Mouse (Mus musculus) urinary bladder, postnatal 14 days (tissue): ENCODE measurements around the gene Ugt2b35.
"Not testable (repeated sequence)": the region's sequence is repeated elsewhere in the genome, so short reads cannot be mapped to it uniquely, and the experiment has no call there.

Source experiments
- DNase-seq: peaks from one replicate; pipeline ENCODE4 v3.0.0; 2021; ENCODE audit warnings: low spot score

The Ugt2b35 gene

DNA sequence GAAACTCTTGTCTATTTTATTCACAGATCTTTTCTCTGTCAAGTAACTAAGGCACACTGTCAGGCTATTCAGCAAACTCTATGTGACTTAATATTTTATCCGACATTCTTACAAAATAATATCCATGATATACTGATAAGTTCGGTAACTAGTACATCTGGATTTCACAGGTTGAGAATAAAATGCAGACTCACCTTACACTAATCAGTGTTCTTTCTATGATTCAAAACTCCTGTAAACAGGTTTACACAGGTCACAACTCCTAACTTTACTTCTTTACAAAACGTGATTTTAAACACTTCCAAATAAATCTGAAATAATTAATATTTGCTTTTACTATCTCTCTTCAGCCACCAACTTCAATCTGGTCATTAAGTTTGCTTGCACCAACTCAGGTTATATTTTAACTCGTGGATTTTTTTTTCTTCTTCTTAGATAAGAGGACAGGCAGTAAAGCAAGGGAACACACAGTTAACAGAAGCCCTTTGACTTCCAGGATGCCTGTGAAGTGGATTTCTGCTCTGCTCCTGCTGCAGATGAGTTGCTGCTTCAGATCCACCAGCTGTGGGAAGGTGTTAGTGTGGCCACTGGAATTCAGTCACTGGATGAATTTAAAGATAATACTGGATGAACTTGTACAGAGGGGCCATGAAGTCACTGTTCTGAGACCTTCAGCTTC lies at the start of gene Ugt2b35:
Ugt2b35 (plus strand) TSS at position 466 of the 679 bp plus-strand sequence.
- no peak for DNase-seq

DNA sequence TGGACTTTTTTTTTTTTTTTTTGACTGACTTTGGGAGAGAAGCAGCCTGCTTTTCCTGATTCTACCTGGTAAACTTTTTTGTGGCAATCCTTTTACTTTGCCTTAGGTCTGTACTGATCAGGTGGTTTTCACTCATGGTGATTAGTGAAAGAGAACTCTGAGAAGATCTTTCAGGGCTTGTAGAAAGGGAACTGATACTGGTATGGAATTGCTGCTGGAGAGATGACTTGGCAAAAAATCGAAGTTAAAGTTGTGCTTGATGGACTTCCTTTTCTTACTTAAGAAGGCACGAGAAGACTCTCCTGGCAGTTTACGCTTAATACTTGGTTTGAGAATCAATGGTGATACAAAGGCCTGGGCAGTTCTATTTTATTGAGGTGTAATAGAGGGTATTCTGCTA lies 40.2 kb upstream of the Ugt2b35 start:
- no peak for DNase-seq

DNA sequence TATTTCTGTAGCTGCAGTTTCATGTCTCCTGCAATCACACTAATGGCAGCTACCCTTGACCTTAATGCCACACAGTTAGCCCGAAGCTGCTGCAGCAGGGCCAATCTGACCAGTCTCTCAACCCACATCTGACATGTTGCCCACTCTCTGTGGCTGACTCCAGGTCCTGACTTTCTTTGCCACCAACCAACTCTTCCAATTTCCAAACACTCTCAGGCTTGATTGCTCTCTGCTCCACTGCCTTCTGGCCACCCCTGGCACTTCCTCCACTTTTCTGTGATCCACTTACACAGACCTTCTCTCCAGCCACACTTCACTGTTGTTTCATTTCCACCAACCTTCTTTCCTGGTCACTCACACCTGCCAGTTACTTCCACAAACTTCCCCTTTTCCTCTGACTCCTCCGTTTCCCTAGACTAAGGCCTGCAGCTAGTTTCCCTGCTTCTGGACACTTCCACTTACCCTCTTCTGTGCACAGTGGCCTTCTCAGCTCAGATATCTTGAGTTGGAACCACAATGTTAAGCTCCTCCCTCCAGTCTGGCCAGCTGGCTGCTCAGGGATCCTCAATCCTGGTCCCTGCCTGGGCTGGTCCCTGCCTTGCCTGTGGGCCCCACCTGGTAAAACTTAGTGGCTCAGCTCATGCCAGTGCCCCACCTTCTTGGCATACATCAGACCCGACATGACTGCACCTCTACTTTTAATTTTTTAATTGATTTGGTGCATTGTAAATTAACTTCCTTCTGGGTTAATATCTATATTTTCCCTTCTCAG lies 38.9 kb upstream of the Ugt2b35 start:
- DNase-seq: no peak

DNA sequence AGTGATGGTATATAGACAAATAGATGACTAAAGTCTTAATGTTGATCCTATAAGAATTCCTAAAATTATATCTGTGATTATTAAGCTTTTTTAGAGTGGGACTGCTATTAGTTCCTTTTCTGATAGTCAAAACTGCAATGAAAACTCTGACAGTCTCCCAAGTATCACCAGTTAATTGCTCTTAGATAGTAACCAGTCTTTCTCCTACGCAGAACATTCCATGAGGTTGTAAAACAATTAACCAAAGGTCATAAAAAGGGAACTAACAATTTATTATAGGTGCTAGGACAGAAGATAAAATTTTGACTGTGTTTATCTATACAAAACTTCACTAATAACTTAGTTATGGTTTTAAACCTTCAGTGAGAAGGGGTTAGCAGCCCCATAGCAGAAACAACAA lies 37.8 kb upstream of the Ugt2b35 start:
- not testable (repeated sequence) for DNase-seq

DNA sequence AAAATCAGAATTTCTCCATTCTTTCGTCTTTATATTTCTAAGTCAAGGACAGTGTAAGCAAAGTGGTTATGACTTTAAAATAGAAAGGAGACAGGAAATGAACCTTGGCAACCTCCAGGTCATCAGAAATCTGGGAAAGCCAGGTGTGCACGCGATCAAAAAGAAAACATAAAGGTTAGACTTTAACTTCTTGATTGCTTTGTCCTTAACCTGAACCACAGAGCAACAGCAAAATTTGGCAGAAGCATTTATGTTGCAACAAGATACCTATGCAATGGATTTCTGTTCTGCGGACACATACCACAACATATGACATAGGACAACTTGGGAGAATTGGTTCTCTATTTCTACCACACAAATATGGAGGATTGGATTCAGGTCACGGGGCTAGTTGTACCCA lies 33.4 kb upstream of the Ugt2b35 start:
- not testable (repeated sequence) for DNase-seq

DNA sequence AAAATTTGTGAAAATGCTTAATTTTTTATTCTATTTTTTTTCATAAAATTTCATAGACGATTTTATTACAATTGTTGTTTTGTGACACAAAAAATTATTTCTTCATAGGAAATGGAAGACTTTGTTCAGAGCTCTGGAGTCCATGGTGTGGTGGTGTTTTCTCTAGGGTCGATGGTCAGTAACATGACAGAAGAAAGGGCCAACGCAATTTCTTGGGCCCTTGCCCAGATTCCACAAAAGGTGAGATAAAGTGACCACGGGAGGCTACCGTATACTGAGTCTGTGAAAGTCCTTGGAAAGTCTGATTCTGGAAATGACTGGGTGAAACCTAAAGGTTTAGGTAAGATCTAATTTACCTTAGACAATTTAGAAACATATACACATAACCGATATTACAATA lies 4.1 kb downstream of the Ugt2b35 start:
- DNase-seq: no peak

DNA sequence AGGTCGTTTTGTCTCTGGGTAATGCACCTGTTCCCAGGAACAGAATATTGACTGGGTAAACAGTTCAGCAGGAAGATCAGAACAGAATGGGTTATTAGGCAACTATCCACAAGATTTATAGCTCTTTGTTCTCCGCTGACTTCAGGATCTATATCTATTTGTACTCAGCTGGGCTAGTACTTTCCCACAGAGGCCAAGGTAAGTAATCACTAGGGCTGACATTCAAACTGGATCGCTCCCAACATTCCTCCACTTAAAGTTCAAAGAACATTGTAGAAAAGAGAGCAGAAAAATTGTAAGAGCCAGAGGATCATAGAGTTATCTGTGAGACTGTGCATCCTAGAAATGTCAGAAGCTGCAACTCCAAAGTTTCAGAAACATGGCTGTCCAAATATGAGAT lies 14.8 kb downstream of the Ugt2b35 start:
- DNase-seq: no peak

DNA sequence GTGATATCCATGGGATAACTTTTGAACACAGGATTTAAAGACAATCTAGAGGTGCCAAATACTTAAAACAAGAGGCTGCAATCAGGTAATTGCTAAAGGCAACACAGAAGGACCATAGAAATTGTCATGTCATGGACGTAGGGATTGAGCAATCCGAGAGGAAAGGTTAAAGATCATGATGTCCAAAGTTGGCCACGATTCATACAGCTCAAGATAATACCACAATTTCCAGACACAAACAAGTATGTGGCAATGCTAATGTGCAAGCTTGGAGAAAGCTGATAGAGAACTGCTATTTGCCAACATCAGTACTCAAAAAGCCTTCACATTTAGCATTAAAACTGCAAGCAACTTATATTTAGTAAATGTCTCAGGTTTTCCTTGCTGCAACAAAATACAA lies 26.7 kb downstream of the Ugt2b35 start:
- no peak for DNase-seq

DNA sequence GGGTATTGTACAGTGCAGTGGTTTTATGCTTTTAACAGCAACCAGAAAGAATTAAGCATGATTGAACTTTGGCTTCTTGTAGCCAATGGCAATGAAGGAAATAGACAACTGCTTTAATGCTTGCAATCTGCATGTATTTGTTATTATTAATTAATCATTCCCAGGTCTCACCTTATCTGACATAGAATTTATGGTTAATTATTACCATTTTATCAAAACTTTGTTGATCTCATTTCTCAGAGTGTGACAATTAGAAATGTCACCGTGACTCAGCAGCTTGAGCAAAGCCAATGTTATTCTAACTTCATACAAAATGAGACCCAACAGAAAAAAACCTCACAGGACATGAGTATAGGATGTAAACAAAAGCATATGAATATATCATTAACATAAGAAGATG lies 30.0 kb downstream of the Ugt2b35 start:
- DNase-seq: no peak
